Mouse (Mus musculus) liver, postnatal 0 days (tissue): Measurements from ENCODE around the gene Shank3.

ENCODE experiments used
- CTCF ChIP-seq: sonication (generic); IDR thresholded peaks from 2 replicates; pipeline ENCODE4 v1.5.1; 2016; ENCODE audit warnings: antibody characterized with exemption, low read depth
- EP300 ChIP-seq: IDR thresholded peaks from 2 replicates; pipeline ENCODE4 v1.6.1; 2016; ENCODE audit warnings: antibody characterized with exemption, low read depth, mild to moderate bottlenecking

DNA sequence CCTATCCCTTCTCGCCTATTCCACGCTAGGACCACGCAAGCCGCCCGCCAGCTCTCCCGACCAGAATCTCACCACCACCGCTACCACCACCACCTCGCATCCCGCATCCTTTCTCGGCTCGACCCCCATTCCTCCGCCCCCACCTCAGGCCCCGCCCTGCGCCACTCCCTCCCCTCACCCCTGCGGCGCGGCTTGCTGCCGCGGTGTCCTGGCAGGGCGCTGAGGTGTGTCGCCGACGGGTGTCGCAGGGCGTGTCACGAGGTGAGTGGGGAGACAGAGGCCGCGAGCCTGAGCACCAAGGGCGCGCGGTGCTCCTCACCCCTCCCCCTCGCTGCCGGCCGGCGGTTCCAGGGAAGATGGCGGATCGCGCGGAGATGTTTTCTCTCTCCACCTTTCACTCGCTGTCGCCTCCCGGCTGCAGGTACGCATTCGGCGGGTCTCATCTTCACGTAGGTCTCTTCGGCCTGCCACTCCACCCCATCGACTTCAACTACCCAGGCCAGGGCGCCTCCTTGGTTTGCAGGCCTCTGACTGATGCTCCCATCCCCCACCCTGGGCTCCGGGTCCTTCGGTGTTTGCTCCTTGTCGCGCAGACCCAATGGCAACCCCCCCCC is 45.5 kb upstream of the Shank3 start, which contains the start of gene Mapk8ip2:
- TF ChIP-seq CTCF (no peak), EP300 (no peak)
